Mouse (Mus musculus): ENCODE measurements around the gene Ypel3. TPM values are rescaled to one million over a fixed set of nuclear protein-coding genes. Genes with fewer than 3 reads are reported as not detected.

Ypel3 gene
- total and polyA plus RNA-seq, 2 experiments from 2014 or later = 209 to 219 TPM

DNA sequence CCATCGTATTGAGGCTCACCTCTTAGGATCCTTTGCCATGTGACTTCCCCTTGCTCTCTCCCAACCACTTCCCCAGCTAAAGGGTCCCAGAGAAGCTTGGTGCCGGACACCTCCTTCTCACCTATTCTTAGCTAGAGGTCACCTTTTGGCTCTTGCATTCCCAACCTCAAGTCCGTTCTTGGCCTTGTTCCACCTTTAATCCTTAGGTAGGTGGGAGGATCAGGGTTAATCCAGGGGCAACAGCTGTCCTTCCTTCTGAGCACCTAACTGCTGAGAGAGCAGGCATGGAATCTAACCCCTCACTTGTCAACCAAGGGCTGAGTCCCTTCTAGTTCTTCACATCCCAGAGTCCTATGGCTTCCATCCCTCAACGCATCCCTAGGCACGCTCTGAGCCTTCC lies 49.2 kb downstream of the Ypel3 start:
- WGBS = 80% methylated on average over 5 of the region's 5 CpGs

More for the DNA sequence above, 49.2 kb downstream of the Ypel3 start:
- DNase-seq (ENCODE audit: low spot score) = no peak
- Histone ChIP-seq H3K36me3 (ENCODE audit: insufficient read depth, low read length) (peaks cover 14% of the 10 kb centered on the region), H3K4me1 (ENCODE audit: insufficient read depth, low read length) (peaks cover 15% of the 10 kb centered on the region), H3K4me3 (ENCODE audit: low read depth, low read length) (no peak overlapping the region), H3K27me3 (ENCODE audit: insufficient read depth, low read length) (no peaks in the 10 kb centered on the region), H3K4me2 (ENCODE audit: low read depth, low read length, poor library complexity, severe bottlenecking) (no peak overlapping the region), H3K27ac (ENCODE audit: low read depth, low read length) (no peak overlapping the region), H3K9me3 (ENCODE audit: low read length) (no peaks in the 10 kb centered on the region), H3K9ac (replicated peaks; ENCODE audit: low read length, poor library complexity, severe bottlenecking) (0 out of 2 replicates have a peak overlapping the region, but pooled peaks have one; percentile 13)
- ATAC-seq (ENCODE audit: low FRiP score) = no peak
- no peak for TF ChIP-seq CTCF (IDR thresholded peaks at IDR 0.05)

Other genes starting within 250 kb of the Ypel3 start
Only the 30 nearest of the 31 such genes appear.
- gene Eif3c, start 210.5 kb upstream of the Ypel3 start, total RNA-seq (2014; rRNA removed) = 111 and 123 TPM in 2 replicates
- 179 and 213 TPM in 2 replicates for gene Eif3c, start 210.5 kb upstream of the Ypel3 start, polyA plus RNA-seq (2015; fragmentation: Nextera tagmentation; extraction: Ambion mirVana)
- 0.38 TPM in 1 of 2 replicates, not detected in the other for gene Apobr, start 192.0 kb upstream of the Ypel3 start, total RNA-seq (2014; rRNA removed)
- gene Apobr, start 192.0 kb upstream of the Ypel3 start, polyA plus RNA-seq (2015; fragmentation: Nextera tagmentation; extraction: Ambion mirVana) = 0.58 and 0.82 TPM in 2 replicates
- 32.1 and 38.9 TPM in 2 replicates for gene Cln3, start 191.1 kb upstream of the Ypel3 start, total RNA-seq (2014; rRNA removed)
- gene Cln3, start 191.1 kb upstream of the Ypel3 start, polyA plus RNA-seq (2015; fragmentation: Nextera tagmentation; extraction: Ambion mirVana) = 23.9 and 31.2 TPM in 2 replicates
- not detected in 2 replicates for gene Il27, start 182.0 kb upstream of the Ypel3 start, total RNA-seq (2014; rRNA removed)
- not detected in 2 replicates for gene Il27, start 182.0 kb upstream of the Ypel3 start, polyA plus RNA-seq (2015; fragmentation: Nextera tagmentation; extraction: Ambion mirVana)
- 5.7 and 9.9 TPM in 2 replicates for gene Nupr1, start 146.1 kb upstream of the Ypel3 start, total RNA-seq (2014; rRNA removed)
- 16.9 and 21.4 TPM in 2 replicates for gene Nupr1, start 146.1 kb upstream of the Ypel3 start, polyA plus RNA-seq (2015; fragmentation: Nextera tagmentation; extraction: Ambion mirVana)
- 44.4 and 46.6 TPM in 2 replicates for gene Sgf29, start 127.6 kb upstream of the Ypel3 start, total RNA-seq (2014; rRNA removed)
- gene Sgf29, start 127.6 kb upstream of the Ypel3 start, polyA plus RNA-seq (2015; fragmentation: Nextera tagmentation; extraction: Ambion mirVana) = 48.0 and 56.0 TPM in 2 replicates
- 18.4 and 21.1 TPM in 2 replicates for gene Sult1a1, start 100.5 kb upstream of the Ypel3 start, total RNA-seq (2014; rRNA removed)
- gene Sult1a1, start 100.5 kb upstream of the Ypel3 start, polyA plus RNA-seq (2015; fragmentation: Nextera tagmentation; extraction: Ambion mirVana) = 17.5 and 18.8 TPM in 2 replicates
- gene Bola2, start 81.6 kb upstream of the Ypel3 start, total RNA-seq (2014; rRNA removed) = 50.2 and 160 TPM in 2 replicates
- gene Bola2, start 81.6 kb upstream of the Ypel3 start, polyA plus RNA-seq (2015; fragmentation: Nextera tagmentation; extraction: Ambion mirVana) = 143 and 146 TPM in 2 replicates
- gene Slx1b, start 81.2 kb upstream of the Ypel3 start, total RNA-seq (2014; rRNA removed) = 21.7 and 25.0 TPM in 2 replicates
- 10.9 and 11.1 TPM in 2 replicates for gene Slx1b, start 81.2 kb upstream of the Ypel3 start, polyA plus RNA-seq (2015; fragmentation: Nextera tagmentation; extraction: Ambion mirVana)
- gene Coro1a, start 69.2 kb upstream of the Ypel3 start, total RNA-seq (2014; rRNA removed) = 87.1 and 98.9 TPM in 2 replicates
- gene Coro1a, start 69.2 kb upstream of the Ypel3 start, polyA plus RNA-seq (2015; fragmentation: Nextera tagmentation; extraction: Ambion mirVana) = 93.4 and 105 TPM in 2 replicates
- 121 and 145 TPM in 2 replicates for gene Mapk3, start 17.4 kb upstream of the Ypel3 start, total RNA-seq (2014; rRNA removed)
- gene Mapk3, start 17.4 kb upstream of the Ypel3 start, polyA plus RNA-seq (2015; fragmentation: Nextera tagmentation; extraction: Ambion mirVana) = 120 and 125 TPM in 2 replicates
- 0.66 TPM in 1 of 2 replicates, not detected in the other for gene Gdpd3, start 10.6 kb upstream of the Ypel3 start, total RNA-seq (2014; rRNA removed)
- 1.3 TPM in 2 replicates for gene Gdpd3, start 10.6 kb upstream of the Ypel3 start, polyA plus RNA-seq (2015; fragmentation: Nextera tagmentation; extraction: Ambion mirVana)
- gene Tbx6, start 4.5 kb downstream of the Ypel3 start, total RNA-seq (2014; rRNA removed) = 0.16 and 1.1 TPM in 2 replicates
- gene Tbx6, start 4.5 kb downstream of the Ypel3 start, polyA plus RNA-seq (2015; fragmentation: Nextera tagmentation; extraction: Ambion mirVana) = 0.21 and 0.38 TPM in 2 replicates
- gene Ppp4c, start 15.5 kb downstream of the Ypel3 start, total RNA-seq (2014; rRNA removed) = 107 and 137 TPM in 2 replicates
- gene Ppp4c, start 15.5 kb downstream of the Ypel3 start, polyA plus RNA-seq (2015; fragmentation: Nextera tagmentation; extraction: Ambion mirVana) = 127 and 135 TPM in 2 replicates
- 52.5 and 60.2 TPM in 2 replicates for gene Fam57b, start 20.7 kb downstream of the Ypel3 start, total RNA-seq (2014; rRNA removed)
- 56.3 and 57.1 TPM in 2 replicates for gene Fam57b, start 20.7 kb downstream of the Ypel3 start, polyA plus RNA-seq (2015; fragmentation: Nextera tagmentation; extraction: Ambion mirVana)
- gene 4930451I11Rik, start 54.7 kb downstream of the Ypel3 start, total RNA-seq (2014; rRNA removed) = not detected in 2 replicates
- 1.1 TPM in 1 of 2 replicates, not detected in the other for gene 4930451I11Rik, start 54.7 kb downstream of the Ypel3 start, polyA plus RNA-seq (2015; fragmentation: Nextera tagmentation; extraction: Ambion mirVana)
- 53.8 and 64.1 TPM in 2 replicates for gene Doc2a, start 70.5 kb downstream of the Ypel3 start, total RNA-seq (2014; rRNA removed)
- gene Doc2a, start 70.5 kb downstream of the Ypel3 start, polyA plus RNA-seq (2015; fragmentation: Nextera tagmentation; extraction: Ambion mirVana) = 36.3 and 41.2 TPM in 2 replicates
- gene Hirip3, start 85.0 kb downstream of the Ypel3 start, total RNA-seq (2014; rRNA removed) = 6.6 and 10.0 TPM in 2 replicates
- gene Hirip3, start 85.0 kb downstream of the Ypel3 start, polyA plus RNA-seq (2015; fragmentation: Nextera tagmentation; extraction: Ambion mirVana) = 12.2 and 16.3 TPM in 2 replicates
- gene Ino80e, start 85.4 kb downstream of the Ypel3 start, total RNA-seq (2014; rRNA removed) = 55.0 and 60.3 TPM in 2 replicates
- 87.8 and 93.5 TPM in 2 replicates for gene Ino80e, start 85.4 kb downstream of the Ypel3 start, polyA plus RNA-seq (2015; fragmentation: Nextera tagmentation; extraction: Ambion mirVana)
- 143 and 160 TPM in 2 replicates for gene Taok2, start 107.7 kb downstream of the Ypel3 start, total RNA-seq (2014; rRNA removed)
- 45.3 and 47.3 TPM in 2 replicates for gene Taok2, start 107.7 kb downstream of the Ypel3 start, polyA plus RNA-seq (2015; fragmentation: Nextera tagmentation; extraction: Ambion mirVana)
- gene Tmem219, start 146.0 kb downstream of the Ypel3 start, total RNA-seq (2014; rRNA removed) = 22.8 and 24.7 TPM in 2 replicates
- 36.4 and 38.2 TPM in 2 replicates for gene Tmem219, start 146.0 kb downstream of the Ypel3 start, polyA plus RNA-seq (2015; fragmentation: Nextera tagmentation; extraction: Ambion mirVana)
- gene Kctd13, start 151.9 kb downstream of the Ypel3 start, total RNA-seq (2014; rRNA removed) = 129 and 150 TPM in 2 replicates
- 166 and 167 TPM in 2 replicates for gene Kctd13, start 151.9 kb downstream of the Ypel3 start, polyA plus RNA-seq (2015; fragmentation: Nextera tagmentation; extraction: Ambion mirVana)
- gene Asphd1, start 172.6 kb downstream of the Ypel3 start, total RNA-seq (2014; rRNA removed) = 32.3 and 44.5 TPM in 2 replicates
- gene Asphd1, start 172.6 kb downstream of the Ypel3 start, polyA plus RNA-seq (2015; fragmentation: Nextera tagmentation; extraction: Ambion mirVana) = 16.2 and 17.6 TPM in 2 replicates
- 235 and 283 TPM in 2 replicates for gene Sez6l2, start 173.6 kb downstream of the Ypel3 start, total RNA-seq (2014; rRNA removed)
- gene Sez6l2, start 173.6 kb downstream of the Ypel3 start, polyA plus RNA-seq (2015; fragmentation: Nextera tagmentation; extraction: Ambion mirVana) = 66.2 and 72.8 TPM in 2 replicates
- gene Cdipt, start 199.0 kb downstream of the Ypel3 start, total RNA-seq (2014; rRNA removed) = 193 and 244 TPM in 2 replicates
- 142 and 157 TPM in 2 replicates for gene Cdipt, start 199.0 kb downstream of the Ypel3 start, polyA plus RNA-seq (2015; fragmentation: Nextera tagmentation; extraction: Ambion mirVana)
- not detected in 2 replicates for gene Cdiptos, start 199.1 kb downstream of the Ypel3 start, total RNA-seq (2014; rRNA removed)
- 0.72 and 0.79 TPM in 2 replicates for gene Cdiptos, start 199.1 kb downstream of the Ypel3 start, polyA plus RNA-seq (2015; fragmentation: Nextera tagmentation; extraction: Ambion mirVana)
- gene Mvp, start 237.7 kb downstream of the Ypel3 start, total RNA-seq (2014; rRNA removed) = 4.2 and 7.2 TPM in 2 replicates
- 3.9 and 4.4 TPM in 2 replicates for gene Mvp, start 237.7 kb downstream of the Ypel3 start, polyA plus RNA-seq (2015; fragmentation: Nextera tagmentation; extraction: Ambion mirVana)
- 2.4 TPM in 1 of 2 replicates, not detected in the other for gene Pagr1b, start 239.5 kb downstream of the Ypel3 start, total RNA-seq (2014; rRNA removed)
- 0.66 TPM in 1 of 2 replicates, not detected in the other for gene Pagr1b, start 239.5 kb downstream of the Ypel3 start, polyA plus RNA-seq (2015; fragmentation: Nextera tagmentation; extraction: Ambion mirVana)
- 5.3 TPM in 1 of 2 replicates, not detected in the other for gene Pagr1a, start 240.4 kb downstream of the Ypel3 start, total RNA-seq (2014; rRNA removed)
- 33.1 and 41.1 TPM in 2 replicates for gene Pagr1a, start 240.4 kb downstream of the Ypel3 start, polyA plus RNA-seq (2015; fragmentation: Nextera tagmentation; extraction: Ambion mirVana)
- gene Gm42742, start 244.1 kb downstream of the Ypel3 start, total RNA-seq (2014; rRNA removed) = 52.3 and 55.5 TPM in 2 replicates
- gene Gm42742, start 244.1 kb downstream of the Ypel3 start, polyA plus RNA-seq (2015; fragmentation: Nextera tagmentation; extraction: Ambion mirVana) = 45.3 and 55.5 TPM in 2 replicates